Mouse (Mus musculus): ENCODE results near the gene Mgst2. TPM values are rescaled to one million over a fixed set of nuclear protein-coding genes. Genes with fewer than 3 reads are reported as not detected.

The Mgst2 gene
- polyA plus RNA-seq, 1 experiment = 5.3 TPM

DNA sequence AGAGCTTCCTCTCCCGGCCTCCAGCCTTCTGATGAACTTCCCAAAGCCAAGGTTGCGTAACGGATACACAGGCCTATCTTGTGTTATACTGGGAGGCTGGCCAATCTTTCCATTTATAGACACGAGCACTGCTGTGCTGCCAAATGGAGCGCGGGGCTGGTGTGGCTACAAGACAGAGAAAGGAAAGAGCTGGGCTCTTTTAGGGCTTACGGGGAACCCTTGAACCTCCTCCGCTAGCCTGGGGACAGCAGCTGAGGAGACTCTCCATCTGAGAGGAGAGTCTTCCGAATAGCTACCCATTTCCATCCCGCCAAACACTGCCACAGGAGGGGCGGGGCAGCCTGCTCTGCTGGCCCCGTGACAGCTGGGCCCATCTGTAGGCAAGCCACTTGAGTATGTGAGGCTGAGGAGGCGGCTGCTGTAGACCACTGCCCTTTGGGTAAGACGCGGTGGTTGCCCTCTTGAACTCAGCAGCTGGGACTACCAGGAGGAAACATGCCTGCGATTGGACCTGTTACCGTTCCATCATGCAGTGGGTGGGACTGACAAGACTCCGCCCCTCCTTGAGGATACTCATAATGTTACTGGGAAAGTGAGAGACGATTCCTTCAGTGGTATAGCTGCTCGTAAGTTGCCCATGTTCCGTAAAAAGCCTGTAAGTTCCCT lies 48.7 kb downstream of the Mgst2 start:
- H3K4me1 ChIP-seq (ENCODE audit: control insufficient read depth, insufficient read depth, low read length) = peaks cover 10% of the 10 kb centered on the region
- peak overlapping the region; percentile 76 for H3K4me3 ChIP-seq (ENCODE audit: control insufficient read depth, low read depth, low read length)
- peak overlapping the region; percentile 83 for H3K27ac ChIP-seq (ENCODE audit: control insufficient read depth, insufficient read depth, low read depth, low read length)
- no peak for TF ChIP-seq POLR2A (IDR thresholded peaks at IDR 0.05; ENCODE audit: control insufficient read depth, low read depth, low read length)
- no peak for TF ChIP-seq CTCF (IDR thresholded peaks at IDR 0.05; ENCODE audit: control insufficient read depth, insufficient read depth, insufficient replicate concordance, low read depth, low read length)
- no peaks in the 10 kb centered on the region for H3K36me3 ChIP-seq (ENCODE audit: control insufficient read depth, insufficient read depth, low read length)
- H3K27me3 ChIP-seq (ENCODE audit: control insufficient read depth, insufficient read depth, low read length) = no peaks in the 10 kb centered on the region

DNA sequence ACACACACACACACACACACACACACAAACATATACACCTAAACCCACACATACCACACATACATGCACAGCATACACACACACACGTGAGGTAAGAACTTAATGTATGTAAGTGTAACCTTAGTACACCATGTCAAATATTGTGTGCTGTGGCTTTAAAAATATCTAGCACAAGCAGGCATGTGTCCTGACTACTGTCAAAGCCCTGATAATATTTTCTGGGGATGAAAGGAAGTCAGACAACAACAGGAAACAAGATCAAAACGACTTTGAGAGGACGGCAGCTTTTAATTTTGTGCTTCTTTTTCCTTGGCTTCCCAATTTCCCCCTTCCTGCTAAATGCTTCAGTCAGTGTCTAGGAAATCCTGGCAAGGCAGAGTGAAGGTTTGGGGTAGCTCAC lies 52.2 kb downstream of the Mgst2 start:
- no peak overlapping the region for H3K4me3 ChIP-seq (ENCODE audit: control insufficient read depth, low read depth, low read length)
- TF ChIP-seq CTCF (IDR thresholded peaks at IDR 0.05; ENCODE audit: control insufficient read depth, insufficient read depth, insufficient replicate concordance, low read depth, low read length) (no peak), POLR2A (IDR thresholded peaks at IDR 0.05; ENCODE audit: control insufficient read depth, low read depth, low read length) (no peak)
- H3K4me1 ChIP-seq (ENCODE audit: control insufficient read depth, insufficient read depth, low read length) = peaks cover 10% of the 10 kb centered on the region
- no peaks in the 10 kb centered on the region for H3K27me3 ChIP-seq (ENCODE audit: control insufficient read depth, insufficient read depth, low read length)
- H3K36me3 ChIP-seq (ENCODE audit: control insufficient read depth, insufficient read depth, low read length) = no peaks in the 10 kb centered on the region
- H3K27ac ChIP-seq (ENCODE audit: control insufficient read depth, insufficient read depth, low read depth, low read length) = no peak overlapping the region

DNA sequence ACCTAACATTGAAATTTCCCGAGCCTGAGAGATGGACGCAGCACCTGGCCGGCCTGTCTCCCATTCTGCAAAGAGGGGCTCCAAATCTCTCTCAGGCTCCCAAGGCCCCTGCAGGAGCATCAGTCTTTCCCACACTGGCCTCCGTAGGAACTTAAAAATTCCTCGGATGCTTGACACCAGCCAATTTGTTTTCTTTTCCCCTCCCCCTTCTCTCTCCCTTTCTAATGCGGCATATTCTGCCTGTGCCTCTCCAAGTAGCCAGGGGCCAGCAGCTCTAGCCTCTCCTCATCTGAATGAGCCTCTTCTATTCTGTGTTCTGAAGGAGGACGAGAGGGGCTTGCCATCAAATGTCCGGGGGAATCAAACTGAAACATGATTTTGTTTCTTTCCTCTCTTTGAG lies 53.1 kb downstream of the Mgst2 start:
- Histone ChIP-seq H3K4me3 (ENCODE audit: control insufficient read depth, low read depth, low read length) (no peak overlapping the region), H3K27ac (ENCODE audit: control insufficient read depth, insufficient read depth, low read depth, low read length) (no peak overlapping the region), H3K27me3 (ENCODE audit: control insufficient read depth, insufficient read depth, low read length) (no peaks in the 10 kb centered on the region), H3K4me1 (ENCODE audit: control insufficient read depth, insufficient read depth, low read length) (peaks cover 7% of the 10 kb centered on the region), H3K36me3 (ENCODE audit: control insufficient read depth, insufficient read depth, low read length) (no peaks in the 10 kb centered on the region)
- TF ChIP-seq POLR2A (IDR thresholded peaks at IDR 0.05; ENCODE audit: control insufficient read depth, low read depth, low read length) = no peak
- no peak for TF ChIP-seq CTCF (IDR thresholded peaks at IDR 0.05; ENCODE audit: control insufficient read depth, insufficient read depth, insufficient replicate concordance, low read depth, low read length)

DNA sequence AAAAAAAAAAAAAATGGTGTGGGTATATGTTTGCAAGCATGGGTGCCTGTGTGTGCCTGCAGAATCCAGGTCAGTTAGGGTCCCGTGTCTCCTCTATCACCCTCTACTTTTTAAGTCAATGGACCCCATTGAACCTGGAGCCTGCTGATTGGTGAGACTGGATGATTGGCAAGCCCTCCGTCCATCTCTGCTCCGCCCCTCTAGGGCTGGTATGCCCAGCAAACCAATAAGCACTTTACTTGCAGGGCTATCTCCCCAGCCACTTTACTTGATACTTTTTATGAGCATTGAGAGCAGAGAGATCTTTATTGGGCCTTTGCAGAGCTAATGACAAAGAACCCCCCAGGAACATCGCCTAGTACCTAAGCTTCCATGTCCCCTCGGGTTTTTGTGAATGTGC lies 54.3 kb downstream of the Mgst2 start:
- Histone ChIP-seq H3K36me3 (ENCODE audit: control insufficient read depth, insufficient read depth, low read length) (no peaks in the 10 kb centered on the region), H3K27me3 (ENCODE audit: control insufficient read depth, insufficient read depth, low read length) (no peaks in the 10 kb centered on the region), H3K4me1 (ENCODE audit: control insufficient read depth, insufficient read depth, low read length) (no peaks in the 10 kb centered on the region), H3K4me3 (ENCODE audit: control insufficient read depth, low read depth, low read length) (no peak overlapping the region), H3K27ac (ENCODE audit: control insufficient read depth, insufficient read depth, low read depth, low read length) (peak overlapping the region; percentile 55)
- no peak for TF ChIP-seq CTCF (IDR thresholded peaks at IDR 0.05; ENCODE audit: control insufficient read depth, insufficient read depth, insufficient replicate concordance, low read depth, low read length)
- TF ChIP-seq POLR2A (IDR thresholded peaks at IDR 0.05; ENCODE audit: control insufficient read depth, low read depth, low read length) = no peak

DNA sequence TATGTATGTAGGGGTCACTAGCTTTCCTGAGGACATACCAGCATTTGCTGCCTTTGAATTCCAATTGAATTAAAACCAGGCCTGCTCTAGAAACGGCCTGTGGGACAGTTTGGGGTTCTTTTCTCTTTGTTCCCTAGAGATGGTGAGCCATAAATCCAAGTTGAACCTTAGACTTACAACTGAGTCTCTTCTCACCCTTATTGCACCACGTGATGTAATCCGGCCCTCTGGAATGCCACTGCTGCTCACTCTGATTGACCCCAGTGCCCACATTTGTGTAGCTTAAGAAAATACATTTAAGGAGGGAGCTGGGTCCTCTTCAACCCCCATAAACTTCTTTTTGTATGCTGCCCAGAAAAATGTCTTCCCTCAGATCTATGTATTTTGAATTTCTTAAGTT lies 57.3 kb downstream of the Mgst2 start:
- Histone ChIP-seq H3K4me1 (ENCODE audit: control insufficient read depth, insufficient read depth, low read length) (no peaks in the 10 kb centered on the region), H3K4me3 (ENCODE audit: control insufficient read depth, low read depth, low read length) (no peak overlapping the region), H3K27ac (ENCODE audit: control insufficient read depth, insufficient read depth, low read depth, low read length) (no peak overlapping the region), H3K27me3 (ENCODE audit: control insufficient read depth, insufficient read depth, low read length) (no peaks in the 10 kb centered on the region), H3K36me3 (ENCODE audit: control insufficient read depth, insufficient read depth, low read length) (no peaks in the 10 kb centered on the region)
- TF ChIP-seq POLR2A (IDR thresholded peaks at IDR 0.05; ENCODE audit: control insufficient read depth, low read depth, low read length) (no peak), CTCF (IDR thresholded peaks at IDR 0.05; ENCODE audit: control insufficient read depth, insufficient read depth, insufficient replicate concordance, low read depth, low read length) (no peak)

DNA sequence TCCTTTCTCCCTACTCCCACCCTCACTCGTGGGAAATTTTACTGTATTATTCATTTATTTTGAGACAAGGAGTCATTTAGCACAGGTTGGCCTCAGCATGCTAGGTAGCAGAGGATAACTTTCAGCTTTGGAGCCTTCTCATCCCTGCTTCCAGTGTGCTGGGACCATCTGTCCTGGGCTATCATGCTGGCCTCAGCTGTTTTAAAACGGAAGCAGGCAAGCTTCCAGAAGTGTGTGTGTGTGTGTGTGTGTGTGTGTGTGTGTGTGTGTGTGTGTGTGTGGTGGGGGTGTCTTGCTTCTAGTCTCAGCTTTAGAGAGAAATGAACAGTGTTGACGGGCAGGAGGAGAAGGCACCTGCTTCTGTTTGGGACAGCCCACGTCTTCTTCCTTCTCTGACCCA lies 57.7 kb downstream of the Mgst2 start:
- Histone ChIP-seq H3K27me3 (ENCODE audit: control insufficient read depth, insufficient read depth, low read length) (no peaks in the 10 kb centered on the region), H3K4me1 (ENCODE audit: control insufficient read depth, insufficient read depth, low read length) (no peaks in the 10 kb centered on the region), H3K27ac (ENCODE audit: control insufficient read depth, insufficient read depth, low read depth, low read length) (no peak overlapping the region), H3K36me3 (ENCODE audit: control insufficient read depth, insufficient read depth, low read length) (no peaks in the 10 kb centered on the region), H3K4me3 (ENCODE audit: control insufficient read depth, low read depth, low read length) (no peak overlapping the region)
- TF ChIP-seq POLR2A (IDR thresholded peaks at IDR 0.05; ENCODE audit: control insufficient read depth, low read depth, low read length) = no peak
- TF ChIP-seq CTCF (IDR thresholded peaks at IDR 0.05; ENCODE audit: control insufficient read depth, insufficient read depth, insufficient replicate concordance, low read depth, low read length) = no peak

DNA sequence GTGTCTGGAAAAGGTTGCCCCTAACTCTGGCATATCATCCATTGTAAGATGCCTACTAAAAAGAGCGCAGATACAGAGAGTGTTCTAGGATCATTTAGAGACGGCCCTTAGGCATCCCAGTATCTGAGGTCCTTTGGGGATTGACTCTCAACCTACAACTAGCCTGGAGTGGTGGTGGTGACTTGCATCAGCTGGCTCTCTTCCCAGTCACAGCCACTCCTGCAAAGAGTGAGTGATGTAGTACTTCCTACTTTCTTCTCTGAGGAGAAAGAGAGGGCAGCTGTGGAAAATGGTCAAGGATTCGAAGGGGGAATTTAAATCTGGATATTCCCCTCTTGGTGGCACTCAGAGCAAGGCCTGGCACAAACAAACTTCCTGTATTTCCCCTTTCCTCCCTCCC lies 59.2 kb downstream of the Mgst2 start:
- TF ChIP-seq POLR2A (IDR thresholded peaks at IDR 0.05; ENCODE audit: control insufficient read depth, low read depth, low read length) = no peak
- TF ChIP-seq CTCF (IDR thresholded peaks at IDR 0.05; ENCODE audit: control insufficient read depth, insufficient read depth, insufficient replicate concordance, low read depth, low read length) = no peak
- H3K4me3 ChIP-seq (ENCODE audit: control insufficient read depth, low read depth, low read length) = no peak overlapping the region
- no peaks in the 10 kb centered on the region for H3K27me3 ChIP-seq (ENCODE audit: control insufficient read depth, insufficient read depth, low read length)
- H3K27ac ChIP-seq (ENCODE audit: control insufficient read depth, insufficient read depth, low read depth, low read length) = no peak overlapping the region
- H3K4me1 ChIP-seq (ENCODE audit: control insufficient read depth, insufficient read depth, low read length) = no peaks in the 10 kb centered on the region
- no peaks in the 10 kb centered on the region for H3K36me3 ChIP-seq (ENCODE audit: control insufficient read depth, insufficient read depth, low read length)

All from testis, adult 2 months (tissue).